Mouse (Mus musculus): ENCODE results near the gene Lamb1.

DNA sequence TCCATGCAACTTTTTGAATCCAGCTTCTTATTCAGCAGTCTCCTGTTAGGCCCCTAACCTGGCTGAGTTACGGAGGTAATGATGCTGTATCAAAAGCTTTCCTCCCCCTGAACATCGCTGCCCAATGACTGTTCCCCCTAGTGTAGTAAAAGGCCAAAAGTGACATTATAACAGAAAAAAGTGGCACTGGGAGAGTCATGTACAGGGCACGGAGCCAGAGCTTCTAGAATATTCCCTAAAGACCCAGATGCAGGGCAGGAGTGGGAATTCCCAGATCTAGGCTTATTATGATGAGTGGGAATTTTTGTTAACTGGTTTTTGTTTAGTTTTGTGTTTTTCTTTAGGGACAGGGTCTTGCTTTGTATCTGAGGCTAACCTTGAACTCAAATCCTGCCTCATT lies 34.1 kb downstream of the Lamb1 start:
- TF ChIP-seq POLR2A (IDR thresholded peaks at IDR 0.05; ENCODE audit: extremely low read depth, insufficient read depth, low read length): no peak
- no peak for TF ChIP-seq CTCF (IDR thresholded peaks at IDR 0.05; ENCODE audit: low read depth, low read length)
